Mouse (Mus musculus) embryonic facial prominence, embryonic 12.5 days (tissue): ENCODE measurements around the gene Coa5. TPM values are rescaled to one million over a fixed set of nuclear protein-coding genes. Genes with fewer than 3 reads are reported as not detected.

Source experiments
- ATAC-seq: fragments of 200-750 bp; cut with Nextera tagmentation; 2 replicates; pipeline ENCODE4 v1.8.0; 2017; ENCODE audit not compliant: insufficient number of reproducible peaks, insufficient read depth, low FRiP score, low TSS enrichment
- H3K27ac ChIP-seq: fragments of 300-500 bp; sonication (generic); 2 replicates; pipeline ENCODE4 v1.5.1; 2016; ENCODE audit warnings: mild to moderate bottlenecking
- H3K27me3 ChIP-seq: fragments of 300-500 bp; sonication (generic); 2 replicates; pipeline ENCODE4 v1.6.1; 2016; ENCODE audit warnings: mild to moderate bottlenecking, moderate library complexity
- H3K36me3 ChIP-seq: fragments of 300-500 bp; sonication (generic); 2 replicates; pipeline ENCODE4 v1.6.1; 2016; ENCODE audit warnings: mild to moderate bottlenecking
- H3K4me1 ChIP-seq: fragments of 300-500 bp; sonication (generic); 2 replicates; pipeline ENCODE4 v1.6.1; 2016
- H3K4me2 ChIP-seq: fragments of 300-500 bp; sonication (generic); replicated peaks from 2 replicates; pipeline ENCODE4 v1.6.1; 2016; ENCODE audit warnings: mild to moderate bottlenecking, moderate library complexity
- H3K4me3 ChIP-seq: fragments of 300-500 bp; sonication (generic); 2 replicates; pipeline ENCODE4 v1.5.1; 2016; ENCODE audit warnings: mild to moderate bottlenecking
- H3K9ac ChIP-seq: fragments of 300-500 bp; sonication (generic); 2 replicates; pipeline ENCODE4 v1.6.1; 2016; ENCODE audit warnings: mild to moderate bottlenecking, moderate library complexity
- H3K9me3 ChIP-seq: fragments of 300-500 bp; sonication (generic); 2 replicates; pipeline ENCODE4 v1.6.1; 2016; ENCODE audit warnings: mild to moderate bottlenecking, moderate library complexity
- WGBS: fragments of 180-500 bp; shearing (Covaris S2); methylation state at CpG from one replicate; pipeline ENCODE4 v1.1.7; 2016; 5-methylcytosine and 5-hydroxymethylcytosine counted together
- polyA plus RNA-seq: library from polyadenylated mRNA; unstranded; fragments of >200 nt; fragmentation: Nextera tagmentation; extraction: Ambion mirVana; gene quantifications from 2 replicates; pipeline ENCODE4 v1.2.1, GENCODE M21; 2016

The Coa5 gene
- polyA plus RNA-seq, 1 experiment from 2014 or later, result 52.7 TPM

GRCm38 (mm10) chr1:37427144-37427875 lies 2.6 kb downstream of the Coa5 start:
- no peaks in the 10 kb centered on the region for H3K27me3 ChIP-seq
- no peak overlapping the region for H3K27ac ChIP-seq
- ATAC-seq, result no peak
- no peak overlapping the region for H3K4me2 ChIP-seq
- peaks cover 4% of the 10 kb centered on the region; the same call in 1 of the 2 replicates for H3K9me3 ChIP-seq
- H3K36me3 ChIP-seq, result peaks cover 35% of the 10 kb centered on the region
- no peak overlapping the region for H3K4me3 ChIP-seq
- no peak overlapping the region for H3K9ac ChIP-seq
- peaks cover 22% of the 10 kb centered on the region for H3K4me1 ChIP-seq
- 93% methylated on average over 8 of the region's 8 CpGs for WGBS

GRCm38 (mm10) chr1:37419420-37419819 lies 10.5 kb downstream of the Coa5 start:
- H3K9ac ChIP-seq, result no peak overlapping the region
- H3K9me3 ChIP-seq, result peaks cover 4% of the 10 kb centered on the region; the same call in 1 of the 2 replicates
- 92% methylated on average over 1 of the region's 1 CpGs for WGBS
- ATAC-seq, result no peak
- H3K4me1 ChIP-seq, result no peaks in the 10 kb centered on the region
- H3K27ac ChIP-seq, result no peak overlapping the region
- H3K4me2 ChIP-seq, result no peak overlapping the region
- H3K4me3 ChIP-seq, result no peak overlapping the region
- H3K36me3 ChIP-seq, result peaks cover 41% of the 10 kb centered on the region
- H3K27me3 ChIP-seq, result no peaks in the 10 kb centered on the region

GRCm38 (mm10) chr1:37415394-37415793 lies 14.5 kb downstream of the Coa5 start:
- H3K36me3 ChIP-seq, result peaks cover 33% of the 10 kb centered on the region
- no peaks in the 10 kb centered on the region for H3K27me3 ChIP-seq
- no peak overlapping the region for H3K4me3 ChIP-seq
- 79% methylated on average over 1 of the region's 1 CpGs for WGBS
- no peak overlapping the region for H3K9ac ChIP-seq
- no peak overlapping the region for H3K27ac ChIP-seq
- no peaks in the 10 kb centered on the region for H3K4me1 ChIP-seq
- no peak for ATAC-seq
- H3K4me2 ChIP-seq, result no peak overlapping the region
- H3K9me3 ChIP-seq, result no peaks in the 10 kb centered on the region

DNA sequence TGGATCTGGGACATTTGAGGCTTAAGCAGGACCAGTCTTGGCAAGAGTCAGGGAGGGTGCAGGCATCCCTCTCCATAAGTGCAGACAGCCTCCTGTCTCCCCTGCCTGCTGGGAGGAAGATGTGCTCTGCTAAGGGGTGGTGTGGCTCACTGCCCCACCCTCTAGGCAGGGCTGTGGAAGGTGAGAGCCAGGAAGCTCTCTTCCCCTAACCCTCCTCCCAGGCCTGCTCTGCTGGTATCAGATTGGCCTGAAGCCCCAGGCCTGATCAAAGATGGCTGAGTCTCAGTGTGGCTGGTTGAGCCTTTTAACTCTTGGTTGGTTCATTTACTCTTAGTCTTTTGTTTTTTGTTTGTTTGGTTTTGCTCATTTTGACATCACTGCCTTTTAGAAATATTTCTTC lies 20.3 kb downstream of the Coa5 start:
- no peak for ATAC-seq
- Histone ChIP-seq H3K4me3 (no peak overlapping the region), H3K9ac (no peak overlapping the region), H3K27ac (no peak overlapping the region), H3K4me1 (no peaks in the 10 kb centered on the region), H3K4me2 (no peak overlapping the region), H3K27me3 (no peaks in the 10 kb centered on the region), H3K36me3 (no peaks in the 10 kb centered on the region), H3K9me3 (no peaks in the 10 kb centered on the region)

DNA sequence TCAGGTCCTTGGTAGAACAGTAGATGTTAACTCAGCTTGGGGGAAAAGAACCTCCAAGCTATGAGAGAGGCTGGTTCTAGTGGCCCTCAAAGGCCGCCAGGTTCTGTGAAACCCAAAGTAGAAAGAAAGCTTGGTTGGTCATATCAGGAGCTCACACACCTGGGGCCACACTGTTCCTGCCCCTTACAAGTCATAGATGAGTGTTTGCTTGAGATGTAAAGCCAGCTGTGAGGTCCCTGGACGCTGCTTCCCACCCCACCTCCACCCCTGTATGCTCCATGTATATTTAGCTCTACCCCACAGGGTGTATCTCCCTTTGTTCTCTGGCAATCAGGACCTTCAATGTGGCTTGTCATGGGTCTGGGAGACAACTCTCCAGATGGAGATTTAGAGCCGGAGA lies 21.2 kb downstream of the Coa5 start:
- no peak overlapping the region for H3K4me3 ChIP-seq
- no peak for ATAC-seq
- H3K4me1 ChIP-seq, result no peaks in the 10 kb centered on the region
- H3K9me3 ChIP-seq, result no peaks in the 10 kb centered on the region
- H3K27me3 ChIP-seq, result no peaks in the 10 kb centered on the region
- no peak overlapping the region for H3K9ac ChIP-seq
- 82% methylated on average over 3 of the region's 3 CpGs for WGBS
- no peak overlapping the region for H3K27ac ChIP-seq
- H3K4me2 ChIP-seq, result no peak overlapping the region
- H3K36me3 ChIP-seq, result no peaks in the 10 kb centered on the region

- Histone ChIP-seq H3K4me2 (no peak overlapping the region), H3K9ac (no peak overlapping the region), H3K36me3 (no peaks in the 10 kb centered on the region), H3K4me1 (no peaks in the 10 kb centered on the region), H3K27ac (no peak overlapping the region), H3K4me3 (no peak overlapping the region), H3K9me3 (no peaks in the 10 kb centered on the region), H3K27me3 (no peaks in the 10 kb centered on the region)
- no peak for ATAC-seq
- 81% methylated on average over 8 of the region's 8 CpGs for WGBS
Observed at GRCm38 (mm10) chr1:37408059-37408458, 21.8 kb downstream of the Coa5 start.

DNA sequence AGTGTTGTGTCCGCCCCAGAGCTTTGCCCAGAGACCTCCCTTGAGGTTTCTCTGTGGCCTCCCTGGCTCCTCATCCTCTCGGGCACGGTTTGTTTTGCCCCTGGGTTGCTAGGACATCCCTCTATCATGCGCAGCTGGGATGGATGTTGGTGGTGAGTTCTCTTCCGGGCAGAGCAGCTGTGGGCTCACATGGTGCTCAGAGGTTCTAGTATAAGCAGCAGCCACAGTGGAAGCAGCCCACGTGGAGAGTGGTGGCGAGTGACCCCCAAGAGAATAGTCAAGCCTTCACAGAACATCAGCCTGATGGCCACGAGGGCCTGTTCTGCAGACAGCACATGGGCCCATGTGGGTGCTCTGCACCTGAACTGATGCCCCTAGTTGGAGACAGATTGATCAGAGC lies 22.7 kb downstream of the Coa5 start:
- H3K9me3 ChIP-seq, result no peaks in the 10 kb centered on the region
- H3K4me2 ChIP-seq, result no peak overlapping the region
- no peaks in the 10 kb centered on the region for H3K4me1 ChIP-seq
- no peak overlapping the region for H3K27ac ChIP-seq
- no peak overlapping the region for H3K4me3 ChIP-seq
- 81% methylated on average over 8 of the region's 8 CpGs for WGBS
- no peaks in the 10 kb centered on the region for H3K27me3 ChIP-seq
- no peak for ATAC-seq
- no peak overlapping the region for H3K9ac ChIP-seq
- H3K36me3 ChIP-seq, result no peaks in the 10 kb centered on the region

DNA sequence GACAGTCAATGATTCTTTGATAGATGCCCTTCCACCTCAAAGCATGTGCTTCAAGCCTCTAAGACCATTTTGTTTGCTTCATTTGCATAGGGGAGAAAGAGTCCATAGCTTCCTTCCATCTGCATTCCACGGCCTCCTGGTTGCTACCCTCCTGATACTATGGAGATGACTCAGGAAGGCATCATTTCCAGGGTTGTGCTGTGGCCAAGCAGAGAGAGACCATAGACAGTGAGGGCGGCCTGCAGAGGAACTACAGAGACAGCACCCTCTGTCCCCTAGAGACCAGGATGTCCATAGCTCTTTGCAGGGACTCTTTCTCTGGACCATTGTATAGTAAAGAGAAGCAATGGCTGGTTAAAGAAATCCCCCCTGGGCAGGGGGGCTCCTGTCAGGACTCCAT lies 24.8 kb downstream of the Coa5 start:
- Histone ChIP-seq H3K9me3 (no peaks in the 10 kb centered on the region), H3K9ac (no peak overlapping the region), H3K4me2 (no peak overlapping the region), H3K27ac (no peak overlapping the region), H3K4me1 (no peaks in the 10 kb centered on the region), H3K27me3 (no peaks in the 10 kb centered on the region), H3K4me3 (no peak overlapping the region), H3K36me3 (no peaks in the 10 kb centered on the region)
- 80% methylated on average over 2 of the region's 2 CpGs for WGBS
- no peak for ATAC-seq

DNA sequence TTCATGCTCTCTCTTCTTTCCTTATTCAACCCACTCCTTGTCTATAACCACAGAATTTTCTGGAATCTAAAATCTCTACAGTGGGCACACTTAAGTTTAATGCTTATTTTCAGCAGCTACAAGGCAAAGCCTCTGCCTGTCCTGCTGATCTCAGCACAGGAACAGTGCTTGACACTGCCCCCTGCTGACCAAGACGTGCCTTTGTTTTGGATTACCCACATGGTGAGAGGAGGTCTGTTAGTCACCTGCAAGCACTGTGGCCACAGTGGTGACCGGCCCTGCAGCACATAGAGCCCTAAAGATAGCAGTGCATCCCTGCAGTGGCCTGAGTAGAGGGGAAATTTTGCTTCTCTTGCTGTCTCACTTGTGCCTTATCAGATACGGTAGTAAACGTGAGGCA lies 28.2 kb downstream of the Coa5 start:
- no peaks in the 10 kb centered on the region for H3K4me1 ChIP-seq
- H3K9ac ChIP-seq, result no peak overlapping the region
- H3K36me3 ChIP-seq, result peaks cover 9% of the 10 kb centered on the region; the same call in 1 of the 2 replicates
- H3K4me2 ChIP-seq, result no peak overlapping the region
- H3K9me3 ChIP-seq, result no peaks in the 10 kb centered on the region
- 62% methylated on average over 4 of the region's 4 CpGs for WGBS
- H3K27ac ChIP-seq, result no peak overlapping the region
- no peak for ATAC-seq
- H3K4me3 ChIP-seq, result no peak overlapping the region
- H3K27me3 ChIP-seq, result no peaks in the 10 kb centered on the region

- H3K4me3 ChIP-seq, result no peak overlapping the region
- ATAC-seq, result no peak
- no peak overlapping the region for H3K4me2 ChIP-seq
- no peaks in the 10 kb centered on the region for H3K9me3 ChIP-seq
- 83% methylated on average over 8 of the region's 8 CpGs for WGBS
- H3K27me3 ChIP-seq, result no peaks in the 10 kb centered on the region
- peaks cover 17% of the 10 kb centered on the region; the same call in 1 of the 2 replicates for H3K36me3 ChIP-seq
- no peaks in the 10 kb centered on the region for H3K4me1 ChIP-seq
- no peak overlapping the region for H3K9ac ChIP-seq
- no peak overlapping the region for H3K27ac ChIP-seq
Observed at GRCm38 (mm10) chr1:37399734-37400133, 30.2 kb downstream of the Coa5 start.

- ATAC-seq, result no peak
- no peak overlapping the region for H3K4me2 ChIP-seq
- H3K36me3 ChIP-seq, result peaks cover 18% of the 10 kb centered on the region; the same call in 1 of the 2 replicates
- no peak overlapping the region for H3K27ac ChIP-seq
- no peaks in the 10 kb centered on the region for H3K27me3 ChIP-seq
- H3K9me3 ChIP-seq, result no peaks in the 10 kb centered on the region
- H3K9ac ChIP-seq, result no peak overlapping the region
- no peaks in the 10 kb centered on the region for H3K4me1 ChIP-seq
- no peak overlapping the region for H3K4me3 ChIP-seq
- WGBS, result 62% methylated on average over 3 of the region's 3 CpGs
Observed at GRCm38 (mm10) chr1:37398961-37399360, 30.9 kb downstream of the Coa5 start.

- no peaks in the 10 kb centered on the region for H3K27me3 ChIP-seq
- H3K27ac ChIP-seq, result no peak overlapping the region
- peaks cover 24% of the 10 kb centered on the region; the same call in 1 of the 2 replicates for H3K36me3 ChIP-seq
- H3K4me1 ChIP-seq, result no peaks in the 10 kb centered on the region
- 80% methylated on average over 1 of the region's 1 CpGs for WGBS
- H3K9ac ChIP-seq, result no peak overlapping the region
- H3K9me3 ChIP-seq, result no peaks in the 10 kb centered on the region
- ATAC-seq, result no peak
- no peak overlapping the region for H3K4me2 ChIP-seq
- no peak overlapping the region for H3K4me3 ChIP-seq
Observed at GRCm38 (mm10) chr1:37396481-37396880, 33.4 kb downstream of the Coa5 start.
